ENCODE assay signal across 12 mouse cellular contexts in genomic region chr4:123616501-123616900, GRCm38 (mm10).
A peak's percentile ranks its signal among the peaks of the same experiment; 100 is the strongest.
DNase-seq lines count a peak whose midpoint lies in the region; ATAC-seq and TF ChIP-seq lines count a peak whose summit lies in the region.
"Had no signal": no experiment of that assay in that cellular context is flagged by ENCODE, and none has a peak within 500 bp of the region (broad histone marks: within the 10 kb centered on the region; RNA-seq: fewer than 3 reads in every experiment).

No protein-coding gene starts in this region.

- H3ac ChIP-seq in myocyte (ENCODE audit: control insufficient read depth, insufficient read length), result no peak overlapping the region

- H3K9me3 ChIP-seq in forebrain, embryonic 14.5 days (replicated peaks; ENCODE audit: control insufficient read depth, low read length), result no peaks in the 10 kb centered on the region
- H3K9me3 ChIP-seq in forebrain, postnatal 0 days (ENCODE audit: low read length), result no peaks in the 10 kb centered on the region
- H3K9me3 ChIP-seq in hindbrain, embryonic 13.5 days, result no peaks in the 10 kb centered on the region
- no peaks in the 10 kb centered on the region for H3K9me3 ChIP-seq in hindbrain, embryonic 16.5 days (ENCODE audit: control insufficient read depth, low read length)
- H3K9me3 ChIP-seq in midbrain, embryonic 16.5 days (replicated peaks; ENCODE audit: control insufficient read depth, low read length, poor library complexity, severe bottlenecking), result no peaks in the 10 kb centered on the region
- H3K9me3 ChIP-seq in midbrain, embryonic 11.5 days (ENCODE audit: control insufficient read depth, low read length), result no peaks in the 10 kb centered on the region

- 0 out of 2 replicates have a peak overlapping the region, but pooled peaks have one; percentile 46 for H3K27ac ChIP-seq in forebrain, embryonic 14.5 days (ENCODE audit: low read depth, low read length)
- H3K27ac ChIP-seq in forebrain, postnatal 0 days (ENCODE audit: low read depth, low read length), result no peak overlapping the region
- peak overlapping the region; percentile 55 for H3K27ac ChIP-seq in hindbrain, embryonic 13.5 days
- H3K27ac ChIP-seq in hindbrain, embryonic 16.5 days (ENCODE audit: low read depth, low read length), result no peak overlapping the region
- peak overlapping the region; percentile 58 for H3K27ac ChIP-seq in midbrain, embryonic 16.5 days (ENCODE audit: low read length)
- H3K27ac ChIP-seq in midbrain, embryonic 11.5 days (ENCODE audit: low read depth, low read length), result no peak overlapping the region

- H3K9ac ChIP-seq in forebrain, embryonic 14.5 days (ENCODE audit: low read length), result no peak overlapping the region
- H3K9ac ChIP-seq in forebrain, postnatal 0 days, result no peak overlapping the region
- no peak overlapping the region for H3K9ac ChIP-seq in hindbrain, embryonic 13.5 days
- no peak overlapping the region for H3K9ac ChIP-seq in hindbrain, embryonic 16.5 days (ENCODE audit: low read depth, low read length)
- H3K9ac ChIP-seq in midbrain, embryonic 16.5 days (ENCODE audit: low read depth, low read length), result no peak overlapping the region
- no peak overlapping the region for H3K9ac ChIP-seq in midbrain, embryonic 11.5 days (ENCODE audit: low read length)

- ATAC-seq in forebrain, embryonic 14.5 days, result no peak
- ATAC-seq in forebrain, postnatal 0 days, result no peak
- ATAC-seq in hindbrain, embryonic 13.5 days (ENCODE audit: low FRiP score), result no peak
- no peak for ATAC-seq in hindbrain, embryonic 16.5 days
- ATAC-seq in midbrain, embryonic 16.5 days, result no peak
- ATAC-seq in midbrain, embryonic 11.5 days (ENCODE audit: low FRiP score), result no peak

- H3K79me2 ChIP-seq in myocyte (ENCODE audit: control insufficient read depth, insufficient read depth), result peaks cover 50% of the 10 kb centered on the region

- H3K4me1 ChIP-seq in forebrain, embryonic 14.5 days (ENCODE audit: control insufficient read depth, insufficient read depth, low read length), result no peaks in the 10 kb centered on the region
- no peaks in the 10 kb centered on the region for H3K4me1 ChIP-seq in forebrain, postnatal 0 days (ENCODE audit: insufficient read depth)
- peaks cover 24% of the 10 kb centered on the region for H3K4me1 ChIP-seq in hindbrain, embryonic 13.5 days (replicated peaks)
- peaks cover 14% of the 10 kb centered on the region for H3K4me1 ChIP-seq in hindbrain, embryonic 16.5 days (ENCODE audit: control insufficient read depth, insufficient read depth, low read depth, low read length)
- peaks cover 16% of the 10 kb centered on the region for H3K4me1 ChIP-seq in midbrain, embryonic 16.5 days (ENCODE audit: control insufficient read depth, insufficient read depth, low read length)
- no peaks in the 10 kb centered on the region for H3K4me1 ChIP-seq in midbrain, embryonic 11.5 days (ENCODE audit: control insufficient read depth, insufficient read depth, low read length)

- TF ChIP-seq CTCF in forebrain, postnatal 0 days (IDR thresholded peaks at IDR 0.05; ENCODE audit: low read depth), result no peak

- no peak overlapping the region for H3K4me2 ChIP-seq in forebrain, embryonic 14.5 days (ENCODE audit: low read length)
- H3K4me2 ChIP-seq in forebrain, postnatal 0 days (ENCODE audit: low read depth), result no peak overlapping the region
- no peak overlapping the region for H3K4me2 ChIP-seq in hindbrain, embryonic 13.5 days
- no peak overlapping the region for H3K4me2 ChIP-seq in hindbrain, embryonic 16.5 days (ENCODE audit: low read length)
- no peak overlapping the region for H3K4me2 ChIP-seq in midbrain, embryonic 16.5 days (ENCODE audit: low read length)
- H3K4me2 ChIP-seq in midbrain, embryonic 11.5 days, result no peak overlapping the region
- H3K4me2 ChIP-seq in myocyte (ENCODE audit: low read depth), result peak overlapping the region; percentile 68

- H3K27me3 ChIP-seq in forebrain, embryonic 14.5 days (replicated peaks; ENCODE audit: control insufficient read depth, insufficient read depth, low read length), result no peaks in the 10 kb centered on the region
- H3K27me3 ChIP-seq in forebrain, postnatal 0 days (ENCODE audit: insufficient read depth, low read length), result no peaks in the 10 kb centered on the region
- no peaks in the 10 kb centered on the region for H3K27me3 ChIP-seq in hindbrain, embryonic 13.5 days
- H3K27me3 ChIP-seq in hindbrain, embryonic 16.5 days (replicated peaks; ENCODE audit: control insufficient read depth, insufficient read depth, low read length), result no peaks in the 10 kb centered on the region
- no peaks in the 10 kb centered on the region for H3K27me3 ChIP-seq in midbrain, embryonic 16.5 days (ENCODE audit: control insufficient read depth, insufficient read depth, low read depth, low read length)
- no peaks in the 10 kb centered on the region for H3K27me3 ChIP-seq in midbrain, embryonic 11.5 days (ENCODE audit: control insufficient read depth, insufficient read depth, low read length)
- no peaks in the 10 kb centered on the region for H3K27me3 ChIP-seq in myocyte (ENCODE audit: control insufficient read depth, insufficient read depth, insufficient read length)

- H3K4me3 ChIP-seq in forebrain, embryonic 14.5 days (ENCODE audit: low read depth, low read length), result no peak overlapping the region
- H3K4me3 ChIP-seq in forebrain, postnatal 0 days (ENCODE audit: low read depth, low read length), result no peak overlapping the region
- H3K4me3 ChIP-seq in hindbrain, embryonic 13.5 days, result no peak overlapping the region
- no peak overlapping the region for H3K4me3 ChIP-seq in hindbrain, embryonic 16.5 days (ENCODE audit: low read length)
- H3K4me3 ChIP-seq in midbrain, embryonic 16.5 days (ENCODE audit: low read depth, low read length), result no peak overlapping the region
- H3K4me3 ChIP-seq in midbrain, embryonic 11.5 days (ENCODE audit: low read depth, low read length), result no peak overlapping the region
- no peak overlapping the region for H3K4me3 ChIP-seq in myocyte

- no peak for TF ChIP-seq POLR2A in myocyte (IDR thresholded peaks at IDR 0.05; ENCODE audit: insufficient read length, low read depth)

- no peak for DNase-seq in forebrain, embryonic 14.5 days (ENCODE audit: low spot score)
- DNase-seq in forebrain, postnatal 0 days, result no peak
- DNase-seq in midbrain, embryonic 11.5 days (ENCODE audit: low spot score, missing footprints), result no peak
- DNase-seq in layer of hippocampus, postnatal 25 days (ENCODE audit: extremely low spot score in 1 of 2, low spot score in 1 of 2), result no peak
- DNase-seq: B cell, adult 2 months; cerebellum, postnatal 36 days; kidney, adult 8-10 months; left cerebral cortex, postnatal 4 days had no signal

- no peaks in the 10 kb centered on the region for H3K36me3 ChIP-seq in forebrain, embryonic 14.5 days (ENCODE audit: control insufficient read depth, insufficient read depth, low read length)
- no peaks in the 10 kb centered on the region for H3K36me3 ChIP-seq in forebrain, postnatal 0 days (ENCODE audit: insufficient read depth)
- no peaks in the 10 kb centered on the region for H3K36me3 ChIP-seq in hindbrain, embryonic 13.5 days
- H3K36me3 ChIP-seq in hindbrain, embryonic 16.5 days (ENCODE audit: control insufficient read depth, insufficient read depth, low read length), result no peaks in the 10 kb centered on the region
- H3K36me3 ChIP-seq in midbrain, embryonic 16.5 days (ENCODE audit: control insufficient read depth, insufficient read depth, low read length), result no peaks in the 10 kb centered on the region
- H3K36me3 ChIP-seq in midbrain, embryonic 11.5 days (ENCODE audit: control insufficient read depth, insufficient read depth, low read length), result no peaks in the 10 kb centered on the region
- H3K36me3 ChIP-seq in myocyte (ENCODE audit: control insufficient read depth, insufficient read depth), result no peaks in the 10 kb centered on the region

TF ChIP-seq in myocyte, 11 proteins besides CTCF, POLR2A, EP300 and RAD21:
- TF ChIP-seq POLR2AphosphoS2 (IDR thresholded peaks at IDR 0.05; ENCODE audit: insufficient read length, low read depth) (no peak), REST (IDR thresholded peaks at IDR 0.05; ENCODE audit: insufficient read depth, insufficient read length) (no peak), USF1 (IDR thresholded peaks at IDR 0.05; ENCODE audit: low read depth) (no peak)

Comparison
In these comparisons a context has a peak if more than half of its experiments do, and no peak if none do; other contexts are left out.
1. H3K27ac ChIP-seq: peak in forebrain, embryonic 14.5 days (single experiment), hindbrain, embryonic 13.5 days (single experiment) and midbrain, embryonic 16.5 days (single experiment); none in forebrain, postnatal 0 days (single experiment), hindbrain, embryonic 16.5 days (single experiment) and midbrain, embryonic 11.5 days (single experiment).